Mouse (Mus musculus): ENCODE measurements at regions not wholly inside any gene's neighbourhood (a gene's known extent, or its start where the extent isn't known, plus 50 kb on each side); places are given as distances from the start of the nearest gene placed in this dataset.

DNA sequence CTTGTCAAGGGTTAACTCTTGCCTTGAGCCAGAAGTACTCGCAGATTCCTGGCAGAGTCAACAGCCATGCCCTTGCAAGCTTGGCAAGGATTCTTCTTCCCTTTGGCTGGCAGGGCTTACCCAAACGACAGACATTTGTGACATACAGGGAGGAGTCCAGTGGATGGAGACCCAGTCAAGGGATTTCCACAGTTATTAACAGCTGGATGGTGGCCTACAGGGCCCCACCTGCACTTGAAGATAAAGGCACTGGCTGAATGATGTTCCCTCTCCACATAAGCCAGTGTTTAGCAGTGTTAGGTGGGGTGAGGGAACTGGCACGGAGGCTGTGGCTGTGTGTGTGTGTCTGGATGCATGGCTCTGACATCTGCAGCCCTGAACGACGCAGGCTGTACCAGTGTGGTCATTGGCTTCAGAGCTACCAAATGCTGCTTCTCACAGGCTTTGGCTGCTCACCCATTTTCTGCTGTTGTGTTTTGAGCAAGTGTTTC is 183.9 kb upstream of the Klf4 start:
- TF ChIP-seq CTCF (conservative IDR thresholded peaks at IDR 0.05; ENCODE audit: low read length) (no peak), NANOG (IDR thresholded peaks at IDR 0.05; ENCODE audit: borderline replicate concordance, low read length) (no peak)

Measured in E14TG2a.4 (cell line).